Mouse (Mus musculus) left cerebral cortex, adult 8-10 months (tissue): ENCODE measurements around the gene St8sia4. TPM values are rescaled to one million over a fixed set of nuclear protein-coding genes. Genes with fewer than 3 reads are reported as not detected.

Experiments used
- DNase-seq, 2 experiments: peaks; one replicate each; pipeline ENCODE4 v3.0.0; 2022; ENCODE audit warnings: low spot score in 2 of 2
- total RNA-seq, 4 experiments: library from RNA; stranded (reverse); gene quantifications; 2 replicates each; pipeline ENCODE4 v1.2.4; 2022

The St8sia4 gene
- 10 to 100 TPM in 3 of 4 experiments, 1 to 10 TPM in 1; 8.6 to 10.8 (median 10.0) TPM for total RNA-seq

GRCm38 (mm10) chr1:95667435-95668252, at the start of gene St8sia4:
TSS of gene St8sia4 (minus strand) at chr1:95667571.
- DNase-seq, result peak; percentile 76 to 86

- DNase-seq, result no peak
These were observed 41.8 kb upstream of the St8sia4 start for GRCm38 (mm10) chr1:95709181-95709580.

DNA sequence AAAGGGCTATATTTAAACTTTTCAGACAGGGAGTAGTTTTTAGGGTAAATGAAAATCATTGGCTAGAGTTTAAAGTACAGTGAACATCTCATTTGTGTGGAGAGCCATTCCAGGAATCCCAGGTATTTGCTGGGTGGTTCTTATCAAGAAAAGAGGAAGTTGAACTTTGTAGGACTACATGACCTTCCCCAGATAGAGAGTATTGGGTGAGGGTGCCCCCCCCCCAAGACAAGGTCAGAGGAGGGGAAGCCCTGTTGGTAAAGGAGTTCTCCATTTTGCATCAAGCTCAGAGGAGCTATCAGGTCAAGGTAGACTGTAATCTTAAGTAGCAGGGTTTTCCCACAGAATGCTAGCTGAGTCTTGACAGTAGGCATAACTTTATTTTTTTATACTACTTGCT, 32.5 kb upstream of the St8sia4 start:
- no peak for DNase-seq

DNA sequence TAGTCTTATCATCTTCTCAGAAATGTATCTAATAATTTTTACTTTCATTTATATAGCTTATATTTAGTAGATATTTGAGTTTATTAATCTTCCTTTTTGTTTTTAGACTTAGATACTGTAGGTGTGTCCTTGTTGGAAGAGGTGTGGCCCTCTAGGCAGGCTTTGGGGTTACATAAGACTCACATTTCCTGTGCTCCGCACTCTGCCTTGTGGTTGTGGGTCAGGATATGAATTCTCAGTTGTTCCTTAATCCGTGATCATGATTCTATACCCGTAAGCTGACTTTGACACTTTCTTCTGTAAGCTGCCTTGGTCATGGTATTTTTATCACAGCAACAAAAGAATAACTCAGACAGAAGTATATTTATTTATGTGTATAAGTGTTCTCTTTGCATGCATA, 6.7 kb upstream of the St8sia4 start:
- no peak for DNase-seq

- DNase-seq, result no peak
These were observed 958 bp upstream of the St8sia4 start for GRCm38 (mm10) chr1:95668253-95668805.

DNA sequence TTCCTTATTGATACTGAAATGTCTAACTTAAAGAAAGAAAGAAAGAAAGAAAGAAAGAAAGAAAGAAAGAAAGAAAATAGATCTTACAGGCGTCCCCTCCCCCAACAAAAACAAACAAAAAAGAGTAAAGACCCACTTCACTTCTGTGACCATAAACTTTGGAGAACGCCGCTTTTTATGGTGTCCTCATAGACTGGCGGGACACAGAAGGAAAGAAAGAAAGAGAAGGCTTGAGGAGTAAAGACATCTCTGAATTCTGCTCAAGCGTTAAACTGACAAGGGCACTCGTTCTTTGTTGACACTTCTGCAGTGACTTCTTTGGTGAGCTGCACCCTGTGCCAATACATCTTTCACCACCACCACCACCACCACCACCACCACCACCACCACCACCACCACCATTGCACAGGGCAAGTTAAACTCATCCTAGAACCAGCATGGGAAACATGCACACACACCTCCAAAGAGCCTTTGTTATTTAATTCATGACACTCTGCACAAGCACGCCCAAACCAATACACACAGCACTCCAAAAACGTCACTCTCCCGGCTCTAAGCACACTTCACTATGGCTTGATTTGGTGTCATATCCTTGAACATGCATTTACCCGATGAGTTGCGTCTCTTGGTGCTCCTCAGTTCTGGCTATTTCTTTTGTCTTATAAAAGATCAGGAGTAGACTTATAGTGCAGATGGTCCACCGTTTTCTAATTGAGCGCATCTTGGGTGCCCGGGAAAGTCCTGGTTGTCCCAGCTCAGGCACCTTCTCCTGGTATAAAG, 640 bp downstream of the St8sia4 start:
- no peak for DNase-seq

DNA sequence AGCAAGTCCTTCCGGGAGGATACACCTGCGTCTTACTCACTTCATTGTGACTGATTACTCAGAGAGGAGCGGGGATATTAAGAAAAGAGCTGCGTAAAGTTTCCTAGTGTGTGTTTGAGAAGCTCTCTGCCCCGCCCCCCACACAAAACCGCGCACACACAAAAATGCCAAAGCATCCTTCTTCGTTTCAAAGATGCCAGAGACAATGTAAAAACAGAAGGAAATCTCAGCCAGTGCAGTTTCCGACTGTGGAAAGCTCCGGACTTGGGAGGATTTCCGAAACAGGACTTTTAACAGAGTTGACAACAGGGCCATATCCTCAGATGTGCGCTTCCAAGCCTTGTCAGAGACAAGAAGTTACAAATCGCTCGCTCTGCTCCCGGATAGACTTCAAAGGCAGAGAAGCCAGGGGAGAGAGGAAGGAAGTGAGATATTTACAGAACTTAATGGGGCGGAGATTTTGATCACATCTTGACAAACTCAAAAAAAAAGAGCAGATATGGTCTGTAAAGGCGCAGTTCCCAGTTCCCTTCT, 1.4 kb downstream of the St8sia4 start:
- DNase-seq, result no peak

GRCm38 (mm10) chr1:95664969-95665702, 2.2 kb downstream of the St8sia4 start:
- DNase-seq, result no peak

GRCm38 (mm10) chr1:95664321-95664825, 3.0 kb downstream of the St8sia4 start:
- DNase-seq, result no peak

- no peak for DNase-seq
These were observed 10.2 kb downstream of the St8sia4 start for GRCm38 (mm10) chr1:95657051-95657668.

GRCm38 (mm10) chr1:95655564-95655963, 11.8 kb downstream of the St8sia4 start:
- DNase-seq, result no peak

- no peak for DNase-seq
These were observed 13.9 kb downstream of the St8sia4 start for GRCm38 (mm10) chr1:95653445-95653844.

DNA sequence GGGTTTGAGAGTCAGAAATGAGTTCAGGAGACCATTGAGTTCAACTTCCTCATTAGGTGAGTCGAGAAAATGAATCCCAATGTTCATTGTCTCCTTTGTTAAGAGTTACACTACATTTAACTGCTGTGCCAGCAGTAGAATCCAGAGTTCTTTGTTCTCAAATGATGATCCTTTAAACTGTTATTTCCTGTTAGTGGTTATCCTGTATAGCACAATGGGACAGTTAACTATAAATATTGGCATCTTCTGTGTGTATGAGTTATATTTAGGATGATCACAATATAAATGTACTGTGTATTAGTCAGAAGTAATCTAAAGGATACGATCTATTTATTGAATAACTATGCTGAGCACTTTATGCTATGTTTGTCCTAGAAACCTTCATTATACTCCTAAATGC, 23.1 kb downstream of the St8sia4 start:
- no peak for DNase-seq

DNA sequence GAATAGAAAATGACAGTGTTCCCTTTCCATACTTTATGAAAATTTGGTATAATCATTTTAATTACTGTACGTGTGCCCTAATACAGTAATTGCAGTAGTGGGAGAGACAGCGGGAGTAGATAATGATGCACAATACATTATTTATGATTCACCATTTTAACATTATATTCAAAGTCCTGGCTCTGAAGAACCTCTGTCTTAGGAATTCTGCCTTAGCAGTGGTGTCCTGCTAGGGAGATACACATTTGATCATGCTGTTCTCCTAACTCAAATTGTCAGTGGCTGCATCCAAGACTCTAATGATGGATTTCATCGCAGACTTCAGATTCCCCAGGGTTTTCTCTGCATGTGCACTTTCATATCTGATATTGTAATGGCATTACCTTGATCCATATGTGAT, 28.4 kb downstream of the St8sia4 start:
- DNase-seq, result no peak

DNA sequence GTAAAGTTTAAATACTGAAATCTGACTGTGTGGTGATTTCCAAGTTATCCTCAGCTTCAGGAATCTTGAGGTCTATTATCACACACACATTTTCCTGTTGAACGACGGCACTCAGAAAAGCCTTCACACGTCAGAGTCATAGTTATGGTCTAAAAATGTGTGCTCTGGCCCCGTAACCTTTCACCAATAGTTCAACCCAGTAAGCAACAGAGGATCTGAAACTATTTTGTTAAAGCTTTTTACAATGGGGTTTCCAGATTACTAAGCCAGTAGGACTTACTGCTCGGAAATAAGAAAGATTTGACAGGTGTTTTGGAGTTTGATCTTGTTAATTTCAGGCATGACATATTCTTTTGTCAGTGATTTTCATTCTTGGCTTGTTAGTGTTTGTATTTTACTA, 43.0 kb downstream of the St8sia4 start:
- DNase-seq, result no peak

GRCm38 (mm10) chr1:95618647-95619046, 48.7 kb downstream of the St8sia4 start:
- no peak for DNase-seq

- no peak for DNase-seq
These were observed 49.2 kb downstream of the St8sia4 start for GRCm38 (mm10) chr1:95618125-95618524.

- no peak for DNase-seq
These were observed 57.4 kb downstream of the St8sia4 start for GRCm38 (mm10) chr1:95610017-95610416.

GRCm38 (mm10) chr1:95609045-95609444, 58.3 kb downstream of the St8sia4 start:
- DNase-seq, result no peak

DNA sequence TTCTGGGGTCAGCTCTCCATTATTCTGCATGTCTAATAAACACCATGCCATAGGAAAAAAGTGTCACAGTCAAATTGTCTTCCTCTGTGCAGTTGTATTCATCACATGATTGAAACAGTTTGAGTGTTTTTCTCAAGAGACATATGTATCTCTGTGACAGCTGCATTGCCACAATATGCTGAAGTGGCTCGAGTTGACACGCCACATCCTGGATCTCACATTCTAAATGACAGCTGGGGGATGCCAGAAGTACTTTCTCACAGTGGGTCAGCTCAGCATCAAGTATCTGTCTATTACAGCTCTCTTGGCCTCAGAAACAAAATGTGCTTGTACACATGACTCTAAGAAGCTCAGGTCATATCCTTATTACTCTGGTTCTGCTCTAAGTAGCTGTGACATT, 61.9 kb downstream of the St8sia4 start:
- DNase-seq, result no peak

- DNase-seq, result no peak
These were observed 69.3 kb downstream of the St8sia4 start for GRCm38 (mm10) chr1:95598108-95598507.
